Mouse (Mus musculus): ENCODE results near the gene Acyp2.

- TF ChIP-seq CTCF (IDR thresholded peaks at IDR 0.05; ENCODE audit: extremely low read depth, insufficient read depth, low read length) (no peak), POLR2A (IDR thresholded peaks at IDR 0.05; ENCODE audit: extremely low read depth, insufficient read depth, low read length) (no peak)
Observed at GRCm38 (mm10) chr11:30488183-30488582, 161.2 kb downstream of the Acyp2 start.

Data from cortical plate, adult 2 months (tissue).